Mouse (Mus musculus) cerebellum, adult 9-11 months (tissue): ENCODE measurements at regions not wholly inside any gene's neighbourhood (a gene's known extent, or its start where the extent isn't known, plus 50 kb on each side); places are given as distances from the start of the nearest gene placed in this dataset.

Source experiments
- DNase-seq: peaks from one replicate; pipeline ENCODE4 v3.0.0; 2022

- DNase-seq, result no peak
These were observed 555.4 kb upstream of the Marcks start for GRCm38 (mm10) chr10:37694041-37694690.

GRCm38 (mm10) chr10:37692851-37693250 is 554.1 kb upstream of the Marcks start:
- no peak for DNase-seq

DNA sequence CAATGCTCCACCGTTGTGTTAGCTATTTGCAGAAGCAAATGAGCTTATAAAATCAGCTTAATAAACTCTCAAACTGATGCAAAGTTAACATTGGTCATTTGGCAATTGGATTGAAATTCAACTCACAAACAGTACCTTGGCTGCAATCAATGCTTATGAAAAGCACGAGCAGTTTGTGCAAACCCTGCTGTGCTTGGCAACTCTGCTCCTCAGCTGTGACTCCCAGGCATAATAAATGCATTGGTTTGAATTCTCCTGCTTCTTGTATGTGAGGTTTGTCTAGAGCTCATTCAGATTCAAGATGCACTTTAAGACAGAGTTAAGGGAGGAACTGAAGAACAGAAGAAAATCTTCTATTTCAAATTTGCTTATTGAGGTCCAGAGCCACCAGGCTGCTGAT is 553.2 kb upstream of the Marcks start:
- peak; percentile 33 for DNase-seq

DNA sequence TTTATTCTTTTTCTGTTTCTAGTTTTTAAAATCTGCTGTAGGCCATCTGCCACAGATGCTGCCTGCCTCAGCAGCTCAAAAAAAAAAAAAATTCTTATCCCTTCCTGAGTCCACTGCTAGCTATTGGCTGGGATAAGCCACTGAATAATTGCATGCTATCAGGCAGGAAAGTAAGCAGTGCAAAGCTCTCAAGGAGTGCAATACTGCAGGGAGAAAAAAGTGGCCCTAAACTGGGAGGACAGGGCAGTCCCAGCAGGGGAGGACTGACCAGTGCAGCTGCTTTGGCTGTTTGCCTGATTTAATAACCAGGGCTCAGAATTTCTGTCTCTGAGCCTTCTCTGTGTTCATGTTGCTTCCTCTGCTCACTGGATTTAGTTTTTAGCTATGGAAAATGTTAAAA is 544.4 kb upstream of the Marcks start:
- DNase-seq, result peak; percentile 6

GRCm38 (mm10) chr10:37680601-37681000 is 541.9 kb upstream of the Marcks start:
- no peak for DNase-seq

GRCm38 (mm10) chr10:37677826-37678225 is 539.1 kb upstream of the Marcks start:
- DNase-seq, result no peak

DNA sequence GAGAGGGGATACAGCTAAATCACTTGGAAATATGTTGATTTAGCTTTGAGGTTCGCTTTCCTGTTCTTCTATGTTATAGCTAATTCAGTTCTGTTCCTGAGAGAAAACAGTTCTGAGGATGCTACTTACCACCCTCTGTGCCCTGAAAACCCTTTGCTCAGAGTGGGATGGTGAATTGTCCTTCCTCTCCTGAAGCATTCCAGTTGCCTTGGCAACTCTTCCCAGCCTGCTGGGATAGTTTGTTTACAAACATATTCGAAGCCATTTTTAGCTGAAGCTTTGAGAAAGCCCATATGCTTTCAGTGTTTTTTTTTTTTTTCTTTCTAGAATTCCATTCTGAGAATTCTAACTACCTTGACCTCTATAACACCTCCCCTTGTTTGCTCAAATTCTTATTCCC is 530.1 kb upstream of the Marcks start:
- DNase-seq, result no peak

- no peak for DNase-seq
These were observed 528.5 kb upstream of the Marcks start for GRCm38 (mm10) chr10:37667031-37667745.

DNA sequence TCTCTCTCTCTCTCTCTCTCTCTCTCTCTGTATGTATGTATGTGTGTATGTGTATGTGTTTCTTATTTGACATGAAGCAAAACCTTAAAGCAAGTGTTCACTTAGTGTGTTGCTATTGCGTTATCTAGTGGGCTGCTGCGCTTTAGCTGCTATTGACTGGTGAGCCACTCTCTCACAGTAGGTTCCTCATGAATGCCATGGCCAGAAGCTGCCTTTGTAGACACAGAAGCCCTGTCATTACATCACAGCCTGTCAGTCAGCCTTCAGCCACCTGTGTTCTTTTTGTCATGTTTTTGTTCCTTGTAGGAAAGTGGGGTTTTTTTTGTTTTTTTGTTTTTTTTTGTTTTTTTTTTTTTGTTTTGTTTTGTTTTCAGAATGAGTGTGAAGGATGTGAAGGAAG is 527.8 kb upstream of the Marcks start:
- no peak for DNase-seq

DNA sequence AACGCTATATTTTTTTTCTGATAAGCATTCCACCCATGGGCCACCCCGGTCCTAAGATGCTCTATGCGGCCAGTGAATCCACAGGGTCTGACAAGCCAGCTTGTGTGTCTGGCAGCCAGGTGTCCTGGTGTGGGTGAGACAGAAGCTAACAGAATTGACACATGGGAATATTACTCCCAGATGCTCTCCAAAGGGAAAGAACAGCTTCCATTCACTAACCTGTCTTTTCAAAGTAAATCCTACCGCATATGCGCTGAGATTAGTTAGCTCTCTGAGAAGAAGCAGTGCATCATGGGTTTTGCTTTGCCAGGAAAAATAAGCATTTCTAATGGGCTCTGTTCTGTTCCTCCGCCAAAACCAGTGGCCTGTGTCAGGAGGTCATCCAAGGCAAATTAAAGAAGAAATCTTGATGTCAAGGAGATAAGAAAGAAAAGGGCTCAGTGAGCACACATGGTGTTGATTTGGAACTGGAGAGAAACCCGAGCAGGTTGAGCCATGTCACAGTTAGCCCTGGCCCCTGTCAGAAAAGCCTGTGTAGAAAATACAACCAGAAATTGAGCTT is 498.4 kb upstream of the Marcks start:
- no peak for DNase-seq

GRCm38 (mm10) chr10:37636421-37636820 is 497.7 kb upstream of the Marcks start:
- DNase-seq, result no peak

DNA sequence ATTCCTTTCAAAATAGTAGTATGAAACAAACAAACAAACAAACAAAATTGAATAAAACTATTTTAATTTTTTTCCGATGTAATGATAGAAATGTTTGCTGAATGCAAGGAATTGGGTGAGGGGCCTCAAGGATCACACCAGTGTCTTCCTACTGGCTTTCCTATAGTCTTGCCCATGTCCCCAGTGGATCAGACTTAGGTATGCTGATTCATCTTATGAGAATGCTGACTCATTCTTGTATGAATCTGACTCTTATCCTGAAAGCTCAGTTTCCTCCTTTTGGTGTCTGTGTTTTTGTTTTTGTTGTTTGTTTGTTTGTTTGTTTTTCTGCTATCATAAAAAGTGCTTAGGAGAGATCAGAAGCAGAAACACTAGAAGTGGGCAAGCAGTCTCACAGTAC is 491.7 kb upstream of the Marcks start:
- DNase-seq, result no peak

DNA sequence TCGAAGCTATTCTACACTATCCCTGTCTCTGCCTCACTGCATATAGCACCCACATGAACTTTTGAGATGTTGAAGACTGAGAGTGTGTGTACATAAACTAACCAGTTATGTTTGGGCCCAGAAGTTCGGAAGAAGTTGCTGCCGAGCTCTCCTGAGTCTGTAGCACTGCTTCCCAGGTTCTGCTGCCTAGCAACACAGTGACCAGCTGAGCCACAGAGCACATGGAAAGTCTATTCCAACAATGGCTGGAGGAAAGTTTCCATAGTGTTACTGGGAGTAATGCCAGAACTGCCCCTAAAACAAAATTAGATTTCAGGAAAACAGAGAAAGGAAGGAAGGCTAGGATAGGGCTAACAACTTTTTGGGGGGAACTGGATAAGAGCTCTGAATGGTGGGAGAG is 489.2 kb upstream of the Marcks start:
- no peak for DNase-seq

DNA sequence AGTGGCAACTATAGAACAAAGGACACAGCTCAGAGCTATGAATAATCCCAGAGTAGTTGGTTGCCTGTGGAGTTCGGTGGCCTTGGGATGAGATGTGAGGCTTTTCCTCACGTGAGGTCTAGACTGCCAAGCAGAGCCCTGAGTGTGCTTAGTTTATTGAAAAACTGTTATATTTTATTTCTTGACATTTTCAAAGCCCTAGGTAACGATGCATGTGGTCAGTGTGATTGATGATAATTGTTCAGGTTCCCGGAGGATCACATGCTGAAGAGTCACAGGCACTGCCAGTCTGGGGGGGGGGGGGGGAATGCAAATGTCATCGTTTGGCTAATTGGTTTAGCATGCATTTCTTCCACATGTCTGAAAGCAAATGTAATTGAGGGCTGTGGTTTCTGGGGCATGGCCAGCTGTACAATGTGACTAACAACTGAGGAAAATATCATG is 488.1 kb upstream of the Marcks start:
- no peak for DNase-seq

- no peak for DNase-seq
These were observed 487.4 kb upstream of the Marcks start for GRCm38 (mm10) chr10:37625972-37626757.

DNA sequence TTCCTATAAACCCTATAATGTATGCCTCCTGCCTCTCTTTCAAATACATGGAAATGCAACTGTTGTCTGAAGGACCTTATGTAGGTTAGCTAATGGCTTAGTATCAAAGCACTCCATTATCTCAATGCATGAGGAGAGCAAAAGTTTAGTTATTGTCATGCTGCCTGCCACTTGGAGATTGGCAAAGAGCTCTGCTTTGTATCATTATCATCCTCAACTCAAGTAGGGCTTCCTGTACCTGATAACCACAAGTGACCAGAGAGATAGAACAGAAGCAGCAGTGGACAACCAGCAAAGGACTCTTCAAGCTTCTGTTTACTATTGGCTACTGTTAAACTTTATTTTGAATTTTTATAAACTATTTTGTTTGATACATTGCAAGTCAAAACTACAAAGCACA is 484.3 kb upstream of the Marcks start:
- no peak for DNase-seq

GRCm38 (mm10) chr10:37618606-37619005 is 479.9 kb upstream of the Marcks start:
- no peak for DNase-seq

GRCm38 (mm10) chr10:37617708-37618300 is 479.1 kb upstream of the Marcks start:
- DNase-seq, result no peak

GRCm38 (mm10) chr10:37615926-37616691 is 477.4 kb upstream of the Marcks start:
- DNase-seq, result no peak

DNA sequence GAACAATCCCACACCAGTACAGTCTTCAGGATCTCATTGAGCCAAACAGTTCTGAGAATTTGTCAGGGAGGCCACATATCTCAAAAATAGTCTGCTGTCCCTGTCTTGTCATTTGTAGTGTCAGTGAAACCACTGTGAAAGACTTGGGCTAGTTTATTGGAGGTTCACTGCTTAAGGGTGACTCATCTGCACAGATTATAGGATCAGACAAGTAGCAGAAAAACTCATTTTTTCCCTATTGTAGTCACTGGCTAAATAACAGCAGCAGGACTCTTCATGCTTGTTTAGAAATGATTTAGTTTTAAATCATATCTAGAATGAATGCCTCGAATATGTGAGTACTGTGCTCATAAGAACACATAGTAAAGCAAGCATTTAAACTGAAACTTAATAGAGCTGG is 475.2 kb upstream of the Marcks start:
- DNase-seq, result no peak

- no peak for DNase-seq
These were observed 464.8 kb upstream of the Marcks start for GRCm38 (mm10) chr10:37603529-37603928.

GRCm38 (mm10) chr10:37602936-37603335 is 464.2 kb upstream of the Marcks start:
- no peak for DNase-seq
